Mouse (Mus musculus) brain, embryonic 14.5 days (tissue): Measurements from ENCODE around the gene Ism2. TPM values are rescaled to one million over a fixed set of nuclear protein-coding genes. Genes with fewer than 3 reads are reported as not detected.

Experiments used
- DNase-seq: peaks from one replicate; pipeline ENCODE4 v3.0.0-alpha.2; 2011; ENCODE audit warnings: low read depth
- CTCF ChIP-seq: fragments of 200-500 bp; IDR thresholded peaks from 2 replicates; pipeline ENCODE4 v1.5.1; 2012; ENCODE audit warnings: inconsistent platforms, mild to moderate bottlenecking, moderate library complexity, borderline replicate concordance; ENCODE audit not compliant: insufficient read depth, insufficient read length; ENCODE audit errors: extremely low read depth
- POLR2A ChIP-seq: fragments of 200-500 bp; IDR thresholded peaks from 2 replicates; pipeline ENCODE4 v1.6.1; 2012; ENCODE audit warnings: mild to moderate bottlenecking, inconsistent platforms, borderline replicate concordance; ENCODE audit not compliant: poor library complexity, insufficient read depth, insufficient read length, severe bottlenecking; ENCODE audit errors: extremely low read depth
- polyA plus RNA-seq: library from polyadenylated mRNA; depleted of rRNA; stranded (reverse); fragments of >200 nt; gene quantifications from 2 replicates; pipeline ENCODE4 v1.2.3, GENCODE M21; 2012; rRNA removed

Ism2 gene
- polyA plus RNA-seq, 1 experiment = 1.4 TPM

DNA sequence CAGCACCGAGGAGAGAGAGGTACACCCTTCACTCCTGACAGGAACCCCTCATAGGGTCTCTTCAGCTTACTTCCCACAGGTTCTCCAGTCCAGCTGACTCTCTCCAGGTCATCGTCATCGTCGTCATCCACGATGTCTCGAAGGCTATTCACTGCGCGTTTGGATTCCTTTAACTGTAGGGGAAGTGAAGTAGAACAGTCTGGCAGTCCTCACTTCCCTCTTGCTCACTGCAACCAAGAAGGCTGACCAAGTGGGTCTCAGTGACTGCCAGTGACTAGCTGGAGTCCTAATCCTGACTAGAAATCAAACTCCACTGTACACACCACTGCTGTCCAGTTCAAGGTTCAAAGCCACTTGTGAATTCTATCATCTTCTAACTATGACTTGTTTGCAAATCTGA, 38.9 kb downstream of the Ism2 start:
- TF ChIP-seq POLR2A (no peak), CTCF (no peak)
- DNase-seq = no peak

DNA sequence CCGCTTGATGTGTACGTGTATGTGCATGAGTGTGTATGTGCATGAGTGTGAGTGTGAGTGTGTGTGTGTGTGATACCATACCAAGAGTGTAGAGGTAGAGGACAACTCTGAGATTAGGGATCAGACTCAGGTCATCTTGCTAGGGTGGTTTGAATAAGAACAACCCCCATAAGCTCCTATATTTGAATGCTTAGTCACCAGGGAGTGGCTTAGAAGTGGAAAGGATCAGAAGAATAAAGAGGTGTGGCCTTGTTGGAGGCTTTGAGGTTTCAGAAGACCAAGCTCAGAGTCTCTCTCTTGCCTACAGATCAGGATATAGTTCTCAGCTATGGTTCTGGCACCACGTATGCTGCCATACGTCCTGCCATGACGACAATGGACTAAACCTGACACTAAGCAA, 42.9 kb downstream of the Ism2 start:
- no peak for TF ChIP-seq CTCF
- no peak for TF ChIP-seq POLR2A
- no peak for DNase-seq

DNA sequence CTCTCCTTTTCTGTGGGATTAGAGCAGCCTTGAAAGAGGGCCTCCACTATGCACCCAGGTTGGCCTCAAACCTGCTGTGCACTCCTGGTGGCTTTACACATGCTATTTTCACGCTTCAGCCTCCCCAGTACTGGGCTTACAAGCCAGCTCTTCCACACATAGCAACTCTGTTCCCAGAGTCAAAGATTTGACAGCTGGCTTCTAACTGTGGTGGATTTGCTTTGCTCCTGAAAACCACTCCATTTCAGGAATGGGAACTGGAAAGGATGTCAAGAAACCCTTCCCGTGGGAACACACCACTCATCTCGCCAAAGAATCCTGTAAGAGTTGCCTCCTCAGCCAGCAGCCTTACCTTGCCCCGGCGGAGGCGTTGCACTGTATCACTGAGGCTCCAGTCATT, 45.6 kb downstream of the Ism2 start:
- no peak for DNase-seq
- TF ChIP-seq POLR2A (no peak), CTCF (no peak)

DNA sequence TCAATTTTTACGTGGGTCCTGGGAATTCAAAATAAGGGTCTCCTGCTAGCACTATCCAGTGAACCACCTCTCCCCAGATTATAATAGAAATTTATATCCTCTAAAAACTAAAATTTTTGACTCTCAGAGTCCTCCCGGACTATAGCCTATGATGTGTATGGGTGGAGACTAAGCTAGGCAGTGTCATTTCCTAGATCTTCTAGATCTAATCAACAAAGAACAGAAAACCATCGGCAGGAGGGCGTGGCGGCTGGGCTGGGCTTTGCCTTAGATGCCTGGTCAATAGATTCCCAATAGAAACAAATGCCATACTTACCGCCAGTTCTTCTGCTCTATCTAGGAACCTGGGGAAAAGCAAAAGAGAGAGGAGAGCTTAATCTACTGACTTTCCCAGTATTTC, 49.3 kb downstream of the Ism2 start:
- TF ChIP-seq POLR2A (no peak), CTCF (no peak)
- DNase-seq = no peak

DNA sequence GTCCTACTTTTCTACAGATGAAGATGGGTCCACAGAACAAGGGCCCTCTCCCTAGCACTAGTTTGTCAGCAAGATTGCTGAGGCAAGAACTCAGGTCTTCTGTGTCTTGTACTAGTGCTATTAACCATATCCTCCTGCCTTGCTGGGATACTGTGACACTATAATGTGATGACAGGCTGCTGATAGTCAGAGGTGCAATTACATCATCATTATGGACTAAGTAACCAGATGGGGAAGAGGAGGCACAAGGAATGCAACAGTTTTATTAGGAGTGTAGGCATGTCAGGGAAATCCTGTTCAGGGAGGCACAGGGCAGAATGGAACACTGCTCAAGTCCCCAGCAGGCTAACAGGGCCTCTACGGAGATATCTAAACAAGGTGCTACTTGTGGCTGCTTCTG, 60.9 kb downstream of the Ism2 start, which contains the start of gene Noxred1:
Noxred1 (minus strand) TSS at position 101 of the 400 bp plus-strand sequence.
- no peak for DNase-seq
- TF ChIP-seq CTCF = no peak
- no peak for TF ChIP-seq POLR2A

DNA sequence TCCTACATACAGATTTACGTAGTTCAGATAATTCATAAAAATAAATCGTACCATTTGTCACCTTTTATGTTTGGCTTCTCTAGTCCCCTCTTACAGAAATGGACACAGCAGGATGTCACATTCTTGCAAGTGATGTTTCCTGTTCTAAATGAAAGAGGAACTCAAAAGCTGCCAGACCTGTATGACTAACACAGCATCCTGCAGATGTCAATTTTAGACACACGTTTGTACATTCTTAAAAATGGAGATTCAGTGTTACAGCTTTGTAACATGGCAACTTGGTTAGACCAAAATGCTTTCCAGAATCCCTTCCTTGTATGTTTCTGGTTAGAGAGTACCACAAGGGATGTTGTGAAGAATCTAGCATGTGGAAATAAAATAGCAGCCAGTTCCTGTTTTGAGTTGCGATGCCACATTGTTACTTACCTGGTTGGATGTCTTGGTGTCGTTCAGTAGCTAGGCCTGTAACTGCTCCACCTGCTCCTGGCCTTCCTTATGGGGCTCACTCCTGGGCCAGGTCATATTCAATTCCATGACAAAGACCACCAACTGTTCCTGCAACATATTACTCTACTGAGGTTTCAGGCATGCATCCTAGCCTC, 62.5 kb downstream of the Ism2 start:
- DNase-seq = no peak
- TF ChIP-seq POLR2A = no peak
- TF ChIP-seq CTCF = no peak

DNA sequence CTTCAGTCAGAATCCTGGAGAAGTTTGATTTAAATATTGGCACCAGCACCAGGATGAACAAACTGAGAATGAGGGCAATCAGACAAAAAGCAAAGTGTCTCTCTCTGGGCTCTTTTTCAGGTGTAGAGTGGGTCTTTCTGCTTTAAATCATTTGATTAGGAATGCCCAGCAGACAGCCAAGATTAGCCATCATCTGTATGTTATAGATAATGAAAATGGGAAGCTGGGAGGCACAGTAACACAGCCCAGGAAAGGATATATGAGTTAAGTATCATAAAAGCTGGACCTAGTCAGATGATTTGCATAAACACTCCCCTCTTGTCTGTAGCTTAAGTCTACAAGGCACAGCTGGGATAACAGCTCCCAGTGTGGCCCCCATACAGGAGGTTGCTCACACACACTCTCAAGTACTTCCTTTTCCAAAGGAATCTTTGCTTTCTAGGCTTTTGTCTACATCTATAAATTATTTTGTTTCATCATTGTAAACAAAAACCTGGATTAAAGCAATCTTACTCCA, 69.1 kb downstream of the Ism2 start:
- no peak for DNase-seq

DNA sequence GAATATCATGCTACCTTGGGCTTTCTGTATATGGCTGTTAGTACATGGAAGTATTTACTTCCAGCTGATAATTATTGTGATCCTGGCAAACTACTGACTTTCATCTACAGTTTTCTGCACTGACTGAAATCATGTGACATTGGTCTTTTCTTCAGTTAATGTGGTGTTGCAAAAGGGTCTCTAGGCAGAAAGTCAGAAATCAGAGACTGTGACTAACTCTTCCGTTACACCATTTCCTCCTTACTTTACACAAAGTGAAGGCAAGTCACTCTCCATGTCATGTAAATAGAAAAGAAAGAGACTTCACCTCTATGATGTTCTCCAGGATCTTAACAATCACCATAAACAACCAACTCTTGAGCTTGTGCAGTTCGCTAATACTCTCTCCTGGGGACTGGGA, 69.9 kb downstream of the Ism2 start:
- no peak for TF ChIP-seq POLR2A
- TF ChIP-seq CTCF = no peak

More for the DNA sequence above, 69.1 kb downstream of the Ism2 start:
- no peak for TF ChIP-seq CTCF
- TF ChIP-seq POLR2A = no peak

More for the DNA sequence above, 69.9 kb downstream of the Ism2 start:
- no peak for DNase-seq

Other genes starting within 250 kb of the Ism2 start
- 1.9 and 2.5 TPM in 2 replicates for gene Ngb, start 197.2 kb downstream of the Ism2 start, polyA plus RNA-seq
- gene Gstz1, start 152.5 kb downstream of the Ism2 start, polyA plus RNA-seq = 57.3 and 58.2 TPM in 2 replicates
- gene Pomt2, start 151.7 kb downstream of the Ism2 start, polyA plus RNA-seq = 19.2 and 19.3 TPM in 2 replicates
- 0.83 and 1.5 TPM in 2 replicates for gene Samd15, start 100.0 kb downstream of the Ism2 start, polyA plus RNA-seq
- gene Tmed8, start 99.3 kb downstream of the Ism2 start, polyA plus RNA-seq = 11.7 and 13.9 TPM in 2 replicates
- 3.1 and 4.4 TPM in 2 replicates for gene Noxred1, start 61.0 kb downstream of the Ism2 start, polyA plus RNA-seq
- 64.5 and 72.3 TPM in 2 replicates for gene Vipas39, start 33.4 kb downstream of the Ism2 start, polyA plus RNA-seq
- 151 and 160 TPM in 2 replicates for gene Ahsa1, start 33.2 kb downstream of the Ism2 start, polyA plus RNA-seq
- 24.6 and 31.0 TPM in 2 replicates for gene Sptlc2, start 88.7 kb upstream of the Ism2 start, polyA plus RNA-seq
- gene Slirp, start 144.2 kb upstream of the Ism2 start, polyA plus RNA-seq = 65.2 and 89.2 TPM in 2 replicates
- 30.0 and 32.2 TPM in 2 replicates for gene Alkbh1, start 144.3 kb upstream of the Ism2 start, polyA plus RNA-seq
- gene Snw1, start 172.6 kb upstream of the Ism2 start, polyA plus RNA-seq = 41.8 and 45.4 TPM in 2 replicates
- gene Gm5788, start 195.0 kb upstream of the Ism2 start, polyA plus RNA-seq = not detected in 2 replicates
- not detected in 2 replicates for gene Gm8300, start 214.6 kb upstream of the Ism2 start, polyA plus RNA-seq